Mouse (Mus musculus): ENCODE data around the gene Tmub1. TPM values are rescaled to one million over a fixed set of nuclear protein-coding genes. Genes with fewer than 3 reads are reported as not detected.
"Not testable (repeated sequence)": the region's sequence is repeated elsewhere in the genome, so short reads cannot be mapped to it uniquely, and the experiment has no call there.

Tmub1 gene
- total and polyA plus RNA-seq, 3 experiments, result 16.7 to 86.7 (median 20.5) TPM

- no peak for DNase-seq
Observed at GRCm38 (mm10) chr5:24424004-24424781, 23.5 kb downstream of the Tmub1 start.

GRCm38 (mm10) chr5:24423129-24424003 lies 24.3 kb downstream of the Tmub1 start, which contains the start of the genes Cdk5 and Slc4a2:
TSS of gene Cdk5 (minus strand) at chr5:24423530.
TSS of gene Slc4a2 (plus strand) at chr5:24423837.
- DNase-seq, result peak; percentile 99

GRCm38 (mm10) chr5:24420381-24420780 lies 27.3 kb downstream of the Tmub1 start:
- DNase-seq, result no peak

- DNase-seq, result no peak
Observed at GRCm38 (mm10) chr5:24417587-24417986, 30.1 kb downstream of the Tmub1 start.

DNA sequence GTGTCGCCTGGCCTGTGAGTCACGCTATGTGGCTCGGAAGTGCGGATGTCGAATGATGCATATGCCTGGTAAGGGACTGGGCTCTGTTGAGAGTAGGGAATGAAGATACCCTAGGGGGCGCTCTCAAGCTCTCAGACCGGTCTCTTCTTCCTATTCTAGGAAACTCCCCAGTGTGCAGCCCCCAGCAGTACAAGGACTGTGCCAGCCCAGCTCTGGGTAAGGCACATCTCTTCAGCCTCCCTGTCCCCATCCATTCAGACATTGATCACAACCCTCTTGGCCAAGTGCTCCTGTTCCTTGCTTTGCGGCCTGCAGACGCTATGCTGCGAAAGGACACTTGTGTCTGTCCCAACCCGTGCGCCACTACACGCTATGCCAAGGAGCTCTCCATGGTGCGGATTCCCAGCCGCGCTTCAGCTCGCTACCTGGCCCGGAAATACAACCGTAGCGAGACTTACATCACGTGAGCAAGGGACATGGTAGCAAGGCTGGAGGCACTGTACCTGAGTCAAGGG lies 31.4 kb downstream of the Tmub1 start:
- DNase-seq, result peak; percentile 79

GRCm38 (mm10) chr5:24413938-24414337 lies 33.7 kb downstream of the Tmub1 start:
- no peak for DNase-seq

- no peak for DNase-seq
Observed at GRCm38 (mm10) chr5:24413042-24413693, 34.5 kb downstream of the Tmub1 start, which contains the start of gene Asic3. TSS of gene Asic3 (plus strand) at chr5:24413392.

DNA sequence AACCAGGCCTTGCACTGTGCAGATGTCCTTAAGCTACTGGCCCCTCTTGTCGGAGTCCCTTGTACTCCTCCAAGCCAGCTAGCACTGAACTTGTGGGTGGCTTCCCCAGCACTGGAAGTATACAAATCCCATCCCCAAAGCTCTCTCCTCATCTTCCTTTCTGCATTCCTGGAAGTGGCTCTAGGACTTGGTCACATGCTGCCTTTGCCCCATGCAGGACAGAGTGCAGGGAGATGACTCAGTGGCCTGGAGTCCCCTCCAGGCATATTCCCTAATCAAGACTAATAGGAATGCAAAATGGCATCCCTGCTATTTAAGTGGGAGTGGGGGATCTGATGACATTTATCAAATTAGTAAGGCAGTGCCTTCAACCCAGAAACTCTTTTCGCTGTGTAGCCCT lies 35.6 kb downstream of the Tmub1 start:
- no peak for DNase-seq

- DNase-seq, result no peak
Observed at GRCm38 (mm10) chr5:24409466-24409865, 38.2 kb downstream of the Tmub1 start.

GRCm38 (mm10) chr5:24408651-24409050 lies 39.0 kb downstream of the Tmub1 start:
- DNase-seq, result peak; percentile 74

GRCm38 (mm10) chr5:24405389-24405876 lies 42.2 kb downstream of the Tmub1 start:
- no peak for DNase-seq

GRCm38 (mm10) chr5:24404594-24405360 lies 42.9 kb downstream of the Tmub1 start:
- peak; percentile 63 for DNase-seq

GRCm38 (mm10) chr5:24401969-24402368 lies 45.7 kb downstream of the Tmub1 start:
- DNase-seq, result no peak

DNA sequence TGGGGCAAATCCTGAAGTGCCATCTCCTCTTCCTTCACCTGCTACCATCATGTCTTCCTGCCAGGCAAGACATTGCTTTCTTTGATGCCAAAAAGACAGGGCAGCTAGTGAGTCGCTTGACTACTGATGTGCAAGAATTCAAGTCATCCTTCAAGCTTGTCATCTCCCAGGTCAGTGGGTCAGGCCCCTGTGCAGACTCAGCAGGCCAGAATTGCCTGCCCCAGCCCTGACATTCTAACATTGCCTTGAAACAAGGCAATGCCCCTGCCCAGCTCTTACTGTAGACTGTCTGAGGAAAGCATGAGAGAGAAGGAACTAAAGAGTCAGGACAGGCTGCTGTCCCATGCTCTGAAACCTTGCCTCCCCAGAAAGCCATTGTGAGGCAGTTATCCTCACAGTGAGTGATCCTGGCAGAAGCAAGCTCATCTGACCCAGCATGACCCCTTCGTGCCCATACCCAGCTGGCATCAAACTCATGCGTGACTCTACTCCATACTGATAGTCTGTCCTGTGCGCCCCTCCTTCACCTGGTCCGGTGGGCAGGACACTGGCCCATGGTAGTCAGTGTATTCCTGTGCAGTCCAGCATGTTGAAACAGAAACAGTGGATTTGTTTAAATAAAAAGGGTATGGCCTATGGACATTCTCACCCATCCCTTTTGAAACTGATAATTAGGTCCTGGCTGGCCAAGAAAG lies 46.6 kb downstream of the Tmub1 start:
- DNase-seq, result peak; percentile 66

GRCm38 (mm10) chr5:24400362-24400761 lies 47.3 kb downstream of the Tmub1 start:
- DNase-seq, result no peak

GRCm38 (mm10) chr5:24399686-24400085 lies 48.0 kb downstream of the Tmub1 start:
- no peak for DNase-seq

- DNase-seq, result not testable (repeated sequence)
Observed at GRCm38 (mm10) chr5:24396254-24396653, 51.4 kb downstream of the Tmub1 start.

All from adrenal gland, adult 2 months (tissue).